Mouse (Mus musculus): ENCODE measurements around the gene Hcfc1. TPM values are rescaled to one million over a fixed set of nuclear protein-coding genes. Genes with fewer than 3 reads are reported as not detected.

Gene Hcfc1
- polyA plus RNA-seq, 1 experiment from 2014 or later: 38.1 TPM

- H3K4me1 ChIP-seq (ENCODE audit: control insufficient read depth, insufficient read depth, low read depth, low read length): no peaks in the 10 kb centered on the region
- H3K27me3 ChIP-seq (replicated peaks; ENCODE audit: control insufficient read depth, insufficient read depth, low read length): no peaks in the 10 kb centered on the region; the same call in 1 of the 2 replicates
- no peaks in the 10 kb centered on the region for H3K36me3 ChIP-seq (ENCODE audit: control insufficient read depth, insufficient read depth, low read length)
- no peak for ATAC-seq
- no peak within 1 kb of the TSS for H3K4me3 ChIP-seq (ENCODE audit: low read length)
- 23% methylated on average over 2 of the region's 2 CpGs for WGBS
- H3K4me2 ChIP-seq (ENCODE audit: low read length): no peak within 1 kb of the TSS
- H3K27ac ChIP-seq (ENCODE audit: low read depth, low read length): no peak within 1 kb of the TSS
- no peaks in the 10 kb centered on the region for H3K9me3 ChIP-seq (ENCODE audit: control insufficient read depth, low read length)
- H3K9ac ChIP-seq (ENCODE audit: low read depth, low read length): no peak within 1 kb of the TSS
Observed at GRCm38 (mm10) chrX:73895719-73896118, 70.4 kb downstream of the Hcfc1 start, which contains the start of gene L1cam. Gene L1cam, minus strand, starts transcription at chrX:73896105.

- ATAC-seq: no peak
- no peak overlapping the region for H3K4me2 ChIP-seq (ENCODE audit: low read length)
- no peak overlapping the region for H3K4me3 ChIP-seq (ENCODE audit: low read length)
- no peaks in the 10 kb centered on the region for H3K4me1 ChIP-seq (ENCODE audit: control insufficient read depth, insufficient read depth, low read depth, low read length)
- H3K9me3 ChIP-seq (ENCODE audit: control insufficient read depth, low read length): no peaks in the 10 kb centered on the region
- no peak overlapping the region for H3K9ac ChIP-seq (ENCODE audit: low read depth, low read length)
- no peaks in the 10 kb centered on the region for H3K36me3 ChIP-seq (ENCODE audit: control insufficient read depth, insufficient read depth, low read length)
- H3K27ac ChIP-seq (ENCODE audit: low read depth, low read length): no peak overlapping the region
- H3K27me3 ChIP-seq (replicated peaks; ENCODE audit: control insufficient read depth, insufficient read depth, low read length): no peaks in the 10 kb centered on the region; the same call in 1 of the 2 replicates
- WGBS: 89% methylated on average over 13 of the region's 14 CpGs
Observed at GRCm38 (mm10) chrX:73892833-73893232, 73.3 kb downstream of the Hcfc1 start.

Other genes starting within 250 kb of the Hcfc1 start
- 13.1 and 13.2 TPM in 2 replicates for gene Abcd1, start 249.8 kb downstream of the Hcfc1 start, polyA plus RNA-seq (2015; fragmentation: Nextera tagmentation; extraction: Ambion mirVana)
- 0.90 and 1.2 TPM in 2 replicates for gene Plxnb3, start 209.3 kb downstream of the Hcfc1 start, polyA plus RNA-seq (2015; fragmentation: Nextera tagmentation; extraction: Ambion mirVana)
- gene Srpk3, start 192.0 kb downstream of the Hcfc1 start, polyA plus RNA-seq (2015; fragmentation: Nextera tagmentation; extraction: Ambion mirVana): 1.9 and 4.4 TPM in 2 replicates
- 275 and 285 TPM in 2 replicates for gene Idh3g, start 179.5 kb downstream of the Hcfc1 start, polyA plus RNA-seq (2015; fragmentation: Nextera tagmentation; extraction: Ambion mirVana)
- gene Ssr4, start 179.3 kb downstream of the Hcfc1 start, polyA plus RNA-seq (2015; fragmentation: Nextera tagmentation; extraction: Ambion mirVana): 145 and 162 TPM in 2 replicates
- gene Pdzd4, start 141.4 kb downstream of the Hcfc1 start, polyA plus RNA-seq (2015; fragmentation: Nextera tagmentation; extraction: Ambion mirVana): 3.1 and 4.0 TPM in 2 replicates
- 0.11 and 0.20 TPM in 2 replicates for gene Avpr2, start 74.3 kb downstream of the Hcfc1 start, polyA plus RNA-seq (2015; fragmentation: Nextera tagmentation; extraction: Ambion mirVana)
- 109 and 139 TPM in 2 replicates for gene L1cam, start 70.3 kb downstream of the Hcfc1 start, polyA plus RNA-seq (2015; fragmentation: Nextera tagmentation; extraction: Ambion mirVana)
- gene Arhgap4, start 44.5 kb downstream of the Hcfc1 start, polyA plus RNA-seq (2015; fragmentation: Nextera tagmentation; extraction: Ambion mirVana): 2.7 TPM in 2 replicates
- gene Naa10, start 44.4 kb downstream of the Hcfc1 start, polyA plus RNA-seq (2015; fragmentation: Nextera tagmentation; extraction: Ambion mirVana): 89.5 and 92.9 TPM in 2 replicates
- gene Renbp, start 35.5 kb downstream of the Hcfc1 start, polyA plus RNA-seq (2015; fragmentation: Nextera tagmentation; extraction: Ambion mirVana): 15.2 and 16.8 TPM in 2 replicates
- gene Irak1, start 57.6 kb upstream of the Hcfc1 start, polyA plus RNA-seq (2015; fragmentation: Nextera tagmentation; extraction: Ambion mirVana): 38.4 and 48.5 TPM in 2 replicates
- not detected in 2 replicates for gene Opn1mw, start 161.1 kb upstream of the Hcfc1 start, polyA plus RNA-seq (2015; fragmentation: Nextera tagmentation; extraction: Ambion mirVana)
- 9.9 and 10.8 TPM in 2 replicates for gene Mecp2, start 169.0 kb upstream of the Hcfc1 start, polyA plus RNA-seq (2015; fragmentation: Nextera tagmentation; extraction: Ambion mirVana)
- not detected in 2 replicates for gene Tex28, start 201.5 kb upstream of the Hcfc1 start, polyA plus RNA-seq (2015; fragmentation: Nextera tagmentation; extraction: Ambion mirVana)
- 0.14 TPM in 1 of 2 replicates, not detected in the other for gene Tktl1, start 210.9 kb upstream of the Hcfc1 start, polyA plus RNA-seq (2015; fragmentation: Nextera tagmentation; extraction: Ambion mirVana)